Mouse (Mus musculus): ENCODE measurements at regions not wholly inside any gene's neighbourhood (a gene's known extent, or its start where the extent isn't known, plus 50 kb on each side); places are given as distances from the start of the nearest gene placed in this dataset.
"Not testable (repeated sequence)": the region's sequence is repeated elsewhere in the genome, so short reads cannot be mapped to it uniquely, and the experiment has no call there.

DNA sequence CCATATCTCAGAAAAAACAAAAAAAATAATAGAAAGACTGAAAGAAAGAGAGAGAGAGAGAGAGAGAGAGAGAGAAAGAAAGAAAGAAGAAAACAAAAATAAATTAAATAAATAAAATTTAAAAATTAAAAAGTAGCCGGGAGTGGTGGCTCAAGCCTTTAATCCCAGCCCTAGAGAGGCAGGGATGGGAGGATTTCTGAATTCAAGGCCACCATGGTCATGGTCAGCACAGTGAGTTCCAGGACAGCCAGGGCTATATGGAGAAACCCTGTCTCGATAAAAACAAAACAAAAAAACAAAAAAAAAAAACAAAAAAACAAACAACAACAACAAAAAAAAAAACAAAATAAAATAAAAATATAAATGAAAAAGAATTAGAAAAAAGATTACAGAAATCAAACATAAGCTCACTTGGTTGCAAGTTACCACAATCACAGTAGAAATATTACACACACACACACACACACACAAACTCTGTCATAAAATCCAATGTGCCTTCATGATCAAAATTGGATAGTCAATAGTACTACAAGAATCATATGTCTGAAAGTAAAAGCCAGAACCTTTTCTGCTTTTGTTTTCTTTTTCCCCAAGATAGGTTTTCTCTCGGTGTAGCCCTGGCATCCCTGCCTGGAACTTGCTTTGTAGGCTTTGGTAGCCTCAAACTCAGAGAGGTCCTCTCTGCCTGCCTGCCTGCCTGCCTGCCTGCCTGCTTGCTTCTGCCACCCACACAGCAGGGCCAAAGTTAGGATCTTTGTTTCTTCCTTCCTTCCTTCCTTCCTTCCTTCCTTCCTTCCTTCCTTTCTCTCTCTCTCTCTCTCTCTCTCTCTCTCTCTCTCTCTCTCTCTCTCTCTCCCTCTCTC, 476.1 kb upstream of the Olfr161 start:
- peak; percentile 98 for ATAC-seq (ENCODE audit: low FRiP score, low TSS enrichment)
- H3K4me2 ChIP-seq (replicated peaks; ENCODE audit: low read depth, low read length); H3K36me3 ChIP-seq (ENCODE audit: insufficient read depth, low read length); H3K27ac ChIP-seq (ENCODE audit: low read length); H3K4me3 ChIP-seq (ENCODE audit: low read length); H3K27me3 ChIP-seq (ENCODE audit: insufficient read depth, low read length); H3K9me3 ChIP-seq (ENCODE audit: low read length); H3K4me1 ChIP-seq (ENCODE audit: insufficient read depth, low read length); H3K9ac ChIP-seq (replicated peaks; ENCODE audit: low read length): not testable (repeated sequence)
- 56% methylated on average over 2 of the region's 3 CpGs for WGBS

DNA sequence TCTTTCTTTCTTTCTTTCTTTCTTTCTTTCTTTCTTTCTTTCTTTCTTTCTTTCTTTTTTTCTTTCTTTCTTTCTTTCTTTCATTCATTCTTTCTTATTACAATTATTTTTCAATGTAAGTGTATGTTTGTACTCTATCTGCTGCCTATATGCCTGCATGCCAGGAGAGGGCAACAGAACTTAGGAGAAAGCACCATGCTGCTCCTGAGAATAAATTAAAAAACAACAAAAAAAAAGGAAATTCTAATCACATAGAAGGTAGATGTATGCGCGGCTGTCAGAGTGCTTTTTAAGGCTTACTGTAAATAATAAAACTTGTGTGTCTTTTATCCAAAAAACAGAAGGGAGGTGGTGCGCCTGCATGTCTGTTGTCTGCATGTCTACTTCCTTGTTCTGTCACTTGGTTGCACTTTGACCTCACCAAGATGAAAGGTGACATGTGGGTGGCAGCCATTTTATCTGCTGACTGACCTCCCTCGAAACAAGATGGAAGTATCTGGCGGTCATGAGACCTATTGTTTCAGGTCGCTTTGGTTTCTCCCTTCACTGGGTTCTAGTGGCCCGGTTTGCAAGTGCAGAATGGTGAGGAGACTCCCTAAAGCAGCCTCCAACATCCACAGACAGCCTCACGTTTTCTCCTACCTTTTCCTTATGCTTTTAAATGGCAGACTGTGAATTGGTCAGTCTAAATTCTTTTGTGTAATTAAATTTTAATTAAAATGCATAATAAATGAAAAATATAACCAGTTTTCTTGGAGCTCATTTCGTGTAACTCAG, 475.3 kb upstream of the Olfr161 start:
- not testable (repeated sequence) for H3K27me3 ChIP-seq (ENCODE audit: insufficient read depth, low read length); H3K4me2 ChIP-seq (replicated peaks; ENCODE audit: low read depth, low read length); H3K4me1 ChIP-seq (ENCODE audit: insufficient read depth, low read length); H3K9me3 ChIP-seq (ENCODE audit: low read length); H3K27ac ChIP-seq (ENCODE audit: low read length); H3K4me3 ChIP-seq (ENCODE audit: low read length); H3K9ac ChIP-seq (replicated peaks; ENCODE audit: low read length); H3K36me3 ChIP-seq (ENCODE audit: insufficient read depth, low read length)
- peak; percentile 85; the same call in 1 of the 2 replicates for ATAC-seq (ENCODE audit: low FRiP score, low TSS enrichment)
- 73% methylated on average over 8 of the region's 9 CpGs for WGBS

- H3K36me3 ChIP-seq (ENCODE audit: insufficient read depth, low read length); H3K27me3 ChIP-seq (ENCODE audit: insufficient read depth, low read length); H3K4me1 ChIP-seq (ENCODE audit: insufficient read depth, low read length); H3K9ac ChIP-seq (replicated peaks; ENCODE audit: low read length); ATAC-seq (ENCODE audit: low FRiP score, low TSS enrichment); H3K4me2 ChIP-seq (replicated peaks; ENCODE audit: low read depth, low read length); H3K9me3 ChIP-seq (ENCODE audit: low read length); H3K27ac ChIP-seq (ENCODE audit: low read length); H3K4me3 ChIP-seq (ENCODE audit: low read length): not testable (repeated sequence)
- WGBS, result 83% methylated on average over 2 of the region's 3 CpGs
Measured at GRCm38 (mm10) chr16:3116113-3116511, 474.7 kb upstream of the Olfr161 start.

DNA sequence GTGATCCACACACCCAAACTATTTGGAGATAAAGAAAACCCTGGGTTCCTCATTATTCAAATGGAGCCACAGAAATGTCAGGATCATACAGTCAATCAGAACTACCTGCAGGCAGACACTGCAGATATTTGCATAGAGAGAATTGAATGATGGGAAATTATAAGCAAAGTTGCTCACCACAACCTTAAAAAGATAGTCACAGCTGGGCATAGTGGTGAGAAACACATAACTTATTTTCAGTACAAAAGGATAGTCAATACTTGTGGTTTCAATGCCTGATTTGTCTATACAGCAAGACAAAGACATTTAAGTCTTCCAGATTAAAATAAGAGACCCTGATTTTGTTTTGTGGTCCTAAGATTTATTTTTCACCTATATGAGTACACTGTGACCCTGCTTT, 469.6 kb upstream of the Olfr161 start:
- not testable (repeated sequence) for H3K9me3 ChIP-seq (ENCODE audit: low read length); H3K4me1 ChIP-seq (ENCODE audit: insufficient read depth, low read length); ATAC-seq (ENCODE audit: low FRiP score, low TSS enrichment); H3K4me3 ChIP-seq (ENCODE audit: low read length); H3K9ac ChIP-seq (replicated peaks; ENCODE audit: low read length); H3K27me3 ChIP-seq (ENCODE audit: insufficient read depth, low read length); H3K36me3 ChIP-seq (ENCODE audit: insufficient read depth, low read length); H3K4me2 ChIP-seq (replicated peaks; ENCODE audit: low read depth, low read length); H3K27ac ChIP-seq (ENCODE audit: low read length)

DNA sequence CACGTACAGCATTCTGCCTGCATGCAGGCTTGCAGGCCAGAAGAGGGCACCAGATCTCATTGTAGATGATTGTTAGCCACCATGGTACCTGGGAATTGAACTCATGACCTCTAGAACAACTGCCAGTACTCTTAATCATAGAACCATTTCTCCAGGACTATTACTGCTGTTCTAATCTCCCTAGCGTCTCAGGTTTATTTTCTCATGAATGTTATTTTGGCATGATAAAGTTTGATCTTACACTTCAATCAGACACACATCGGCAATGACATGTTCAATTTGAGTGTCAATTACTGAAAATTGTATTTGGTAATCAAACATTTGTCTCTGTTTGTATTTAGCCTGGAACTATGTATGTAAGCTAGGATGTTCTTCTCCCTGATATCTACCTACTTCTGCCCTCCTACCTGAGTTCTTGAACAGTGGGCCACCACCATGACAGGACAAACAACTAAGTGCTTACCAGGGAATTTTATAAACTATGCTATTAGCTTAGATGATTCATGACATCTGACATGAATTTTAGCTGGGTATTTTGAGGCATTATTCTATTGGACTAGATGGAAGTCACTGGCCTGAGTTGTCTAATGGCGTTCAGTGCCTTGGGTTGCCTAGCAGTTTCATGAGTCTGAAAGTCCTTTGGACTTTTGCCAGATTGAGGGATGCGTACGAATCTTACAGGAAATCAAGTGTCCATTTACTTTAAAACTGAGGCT, 468.5 kb upstream of the Olfr161 start:
- not testable (repeated sequence) for H3K4me1 ChIP-seq (ENCODE audit: insufficient read depth, low read length); H3K36me3 ChIP-seq (ENCODE audit: insufficient read depth, low read length); H3K9ac ChIP-seq (replicated peaks; ENCODE audit: low read length); H3K4me3 ChIP-seq (ENCODE audit: low read length); H3K27me3 ChIP-seq (ENCODE audit: insufficient read depth, low read length); H3K27ac ChIP-seq (ENCODE audit: low read length); H3K9me3 ChIP-seq (ENCODE audit: low read length); H3K4me2 ChIP-seq (replicated peaks; ENCODE audit: low read depth, low read length)
- WGBS, result 58% methylated on average over 4 of the region's 6 CpGs
- ATAC-seq (ENCODE audit: low FRiP score, low TSS enrichment), result peak; percentile 12; the same call in 1 of the 2 replicates

DNA sequence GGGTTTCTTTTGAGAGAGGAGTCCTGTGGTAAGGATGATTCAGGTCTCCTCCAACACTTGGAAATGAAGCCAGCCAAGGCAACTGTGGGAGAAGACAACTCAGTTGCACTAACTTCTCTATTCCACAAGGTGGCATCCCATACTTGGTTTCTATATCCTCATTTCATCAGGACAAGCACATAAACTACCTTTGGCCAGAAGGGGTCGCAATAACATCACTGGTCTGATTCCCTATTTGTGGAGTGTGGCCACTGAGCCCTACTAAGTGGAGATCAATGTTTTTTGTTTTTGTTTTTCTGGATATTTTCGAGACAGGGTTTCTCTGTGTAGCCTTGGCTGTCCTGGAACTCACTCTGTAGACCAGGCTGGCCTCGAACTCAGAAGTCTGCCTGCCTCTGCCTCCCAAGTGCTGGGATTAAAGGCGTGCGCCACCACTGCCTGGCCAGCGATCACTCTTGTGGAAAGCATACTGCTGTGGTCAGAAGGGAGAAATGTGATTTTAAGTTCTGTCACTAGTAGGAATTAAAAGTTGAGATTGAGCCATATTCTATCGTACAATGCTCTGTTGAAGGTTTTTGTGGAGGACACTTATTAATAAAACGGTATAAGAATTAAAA, 467.9 kb upstream of the Olfr161 start:
- H3K4me2 ChIP-seq (replicated peaks; ENCODE audit: low read depth, low read length); H3K27me3 ChIP-seq (ENCODE audit: insufficient read depth, low read length); H3K9me3 ChIP-seq (ENCODE audit: low read length); H3K27ac ChIP-seq (ENCODE audit: low read length); H3K9ac ChIP-seq (replicated peaks; ENCODE audit: low read length); H3K36me3 ChIP-seq (ENCODE audit: insufficient read depth, low read length); H3K4me1 ChIP-seq (ENCODE audit: insufficient read depth, low read length); H3K4me3 ChIP-seq (ENCODE audit: low read length): not testable (repeated sequence)
- 66% methylated on average over 8 of the region's 8 CpGs for WGBS
- ATAC-seq (ENCODE audit: low FRiP score, low TSS enrichment), result peak; percentile 59

- not testable (repeated sequence) for H3K4me1 ChIP-seq (ENCODE audit: insufficient read depth, low read length); H3K27ac ChIP-seq (ENCODE audit: low read length); H3K9ac ChIP-seq (replicated peaks; ENCODE audit: low read length); H3K9me3 ChIP-seq (ENCODE audit: low read length); H3K36me3 ChIP-seq (ENCODE audit: insufficient read depth, low read length); H3K4me3 ChIP-seq (ENCODE audit: low read length); H3K27me3 ChIP-seq (ENCODE audit: insufficient read depth, low read length); H3K4me2 ChIP-seq (replicated peaks; ENCODE audit: low read depth, low read length)
- ATAC-seq (ENCODE audit: low FRiP score, low TSS enrichment), result 0 out of 2 replicates have a peak, but pooled peaks have one; percentile 71
- WGBS, result 42% methylated on average over 2 of the region's 2 CpGs
Measured at GRCm38 (mm10) chr16:3127317-3127716, 463.5 kb upstream of the Olfr161 start.
